Mouse (Mus musculus): Measurements from ENCODE around the gene Psen2.

Psen2 gene

DNA sequence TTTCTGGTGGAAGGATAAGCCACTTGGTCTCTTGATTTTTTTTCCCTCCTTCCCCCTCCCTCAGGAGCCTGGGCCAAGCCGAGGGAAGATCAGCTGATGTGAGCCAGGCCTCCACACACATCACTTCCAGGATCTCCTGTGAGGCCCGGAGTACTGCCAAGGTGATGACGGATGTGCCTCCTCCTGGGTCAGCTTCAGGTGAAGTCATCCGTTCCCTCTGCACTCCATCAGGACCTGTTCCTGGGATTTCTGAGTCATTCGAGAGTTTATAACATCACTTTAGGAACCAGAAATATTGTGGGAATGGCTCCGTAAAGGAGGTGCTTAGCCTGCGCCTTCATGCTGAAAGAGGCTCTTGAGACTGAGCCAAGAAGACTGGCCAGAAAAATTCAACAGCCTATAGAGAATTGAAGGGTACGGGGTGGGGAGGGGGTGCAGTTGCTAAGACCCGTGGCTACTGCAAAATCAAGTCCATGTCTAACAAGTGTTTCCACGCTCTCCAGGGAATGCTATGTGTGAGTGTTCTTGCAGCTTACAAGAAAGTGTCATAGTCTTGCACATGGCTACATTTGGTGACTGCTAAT, 11.6 kb upstream of the Psen2 start:
- peak; percentile 53 to 71 for DNase-seq

DNA sequence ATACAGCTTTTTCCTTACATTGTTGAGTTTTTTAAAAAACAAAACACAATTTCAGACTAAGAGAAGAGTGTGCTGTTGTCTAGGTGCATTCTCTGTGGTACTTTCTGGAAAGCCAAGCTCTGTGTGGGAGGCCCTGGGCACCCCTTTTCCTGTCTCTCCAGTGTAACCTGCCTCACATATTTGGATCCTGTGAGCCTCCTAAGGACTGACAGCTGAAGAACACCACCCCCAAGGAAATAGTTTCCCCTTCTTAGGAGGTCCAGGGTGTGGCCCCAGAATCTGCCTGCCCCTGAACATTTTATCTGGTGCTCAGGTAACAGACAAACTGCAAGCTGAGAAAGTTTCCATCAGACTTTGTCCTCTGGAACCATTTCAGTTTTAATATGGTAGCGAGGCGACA, 5.8 kb upstream of the Psen2 start:
- DNase-seq: no peak

- peak; percentile 87 to 93 for DNase-seq
These were observed 5.2 kb upstream of the Psen2 start for GRCm38 (mm10) chr1:180268249-180269031.

GRCm38 (mm10) chr1:180267151-180267550, 3.9 kb upstream of the Psen2 start:
- no peak for DNase-seq

GRCm38 (mm10) chr1:180265399-180265798, 2.2 kb upstream of the Psen2 start:
- peak; percentile 66 to 76 for DNase-seq

GRCm38 (mm10) chr1:180264851-180265250, 1.6 kb upstream of the Psen2 start:
- DNase-seq: no peak

GRCm38 (mm10) chr1:180264389-180264788, 1.2 kb upstream of the Psen2 start:
- DNase-seq: no peak

DNA sequence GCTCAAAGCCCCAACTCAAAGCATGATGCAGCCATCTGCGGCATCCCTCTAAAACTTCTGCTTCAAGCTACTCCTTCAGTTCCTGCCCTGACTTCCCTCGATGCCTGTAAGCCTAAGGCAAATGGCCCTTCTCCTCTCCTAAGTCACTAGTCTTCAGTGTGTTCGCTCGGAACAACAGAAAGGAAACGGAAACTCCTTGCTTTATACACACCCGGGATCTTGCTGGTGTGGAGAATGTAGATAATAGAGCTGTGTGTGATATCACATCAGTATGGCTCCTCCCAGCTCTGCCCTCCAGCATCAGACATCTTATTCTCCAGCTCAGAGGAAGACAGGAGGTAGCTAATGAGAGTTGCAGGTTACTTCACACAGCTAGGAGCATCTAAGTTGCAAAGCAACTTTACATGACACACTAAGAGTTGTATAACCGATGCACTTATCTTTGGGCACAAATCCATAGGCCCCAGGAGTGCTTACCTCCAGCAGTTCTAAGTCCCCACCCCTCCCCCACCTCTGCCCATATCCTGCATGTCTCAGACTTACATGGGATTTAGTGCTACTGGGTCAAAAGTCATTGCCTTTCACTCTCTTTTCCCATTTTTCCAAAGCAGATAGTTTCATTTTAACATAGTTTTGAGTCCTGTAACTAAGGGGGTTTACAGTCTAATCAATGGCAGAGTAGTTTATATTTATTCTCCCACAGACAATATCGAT, 1.2 kb downstream of the Psen2 start:
- no peak for DNase-seq

- no peak for DNase-seq
These were observed 1.8 kb downstream of the Psen2 start for GRCm38 (mm10) chr1:180261415-180261814.

DNA sequence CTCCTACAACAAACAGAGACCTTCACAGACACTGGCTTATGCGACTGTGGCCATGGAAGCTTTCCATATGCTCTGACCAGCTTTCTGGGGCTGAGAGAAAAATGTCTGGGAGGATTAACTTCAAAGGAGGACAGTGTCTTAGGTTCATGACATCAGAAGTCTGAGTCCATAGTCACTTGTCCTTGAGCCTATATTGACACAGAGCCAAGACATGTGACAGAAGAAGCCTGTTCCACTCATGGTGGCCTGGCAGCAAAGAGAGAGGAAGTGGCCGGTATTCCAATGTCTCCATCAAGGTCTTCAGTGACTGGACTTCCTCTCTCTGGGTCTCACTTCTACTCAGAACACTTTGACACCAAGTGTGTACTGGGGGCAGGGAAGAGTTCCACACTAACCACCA, 2.4 kb downstream of the Psen2 start:
- DNase-seq: peak in 1 of 2 experiments; percentile 44

- DNase-seq: no peak
These were observed 3.5 kb downstream of the Psen2 start for GRCm38 (mm10) chr1:180259753-180260152.

DNA sequence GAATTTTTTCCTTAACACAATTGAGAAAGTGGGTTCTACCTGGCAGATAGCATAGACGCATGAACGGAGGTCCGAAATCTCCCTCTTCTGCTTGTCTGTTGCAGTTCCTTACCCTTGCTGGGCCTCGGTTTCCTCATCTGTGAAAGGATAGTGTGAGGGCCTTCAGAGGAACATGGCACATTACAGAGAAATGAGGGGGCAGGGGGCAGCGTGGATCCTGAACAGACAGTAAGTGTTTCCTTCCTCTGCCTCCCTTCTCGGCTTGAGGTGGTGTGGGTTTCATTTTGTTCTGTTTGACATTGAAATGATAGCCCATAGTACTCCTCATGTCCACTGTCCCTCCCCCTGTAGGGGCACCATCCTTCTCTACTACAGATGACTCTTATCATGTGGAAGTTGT, 5.8 kb downstream of the Psen2 start:
- DNase-seq: no peak

- no peak for DNase-seq
These were observed 6.4 kb downstream of the Psen2 start for GRCm38 (mm10) chr1:180256866-180257265.

GRCm38 (mm10) chr1:180256138-180256674, 7.0 kb downstream of the Psen2 start:
- peak; percentile 96 for DNase-seq

GRCm38 (mm10) chr1:180255294-180256117, 7.7 kb downstream of the Psen2 start:
- peak in 1 of 2 experiments; percentile 56 for DNase-seq

DNA sequence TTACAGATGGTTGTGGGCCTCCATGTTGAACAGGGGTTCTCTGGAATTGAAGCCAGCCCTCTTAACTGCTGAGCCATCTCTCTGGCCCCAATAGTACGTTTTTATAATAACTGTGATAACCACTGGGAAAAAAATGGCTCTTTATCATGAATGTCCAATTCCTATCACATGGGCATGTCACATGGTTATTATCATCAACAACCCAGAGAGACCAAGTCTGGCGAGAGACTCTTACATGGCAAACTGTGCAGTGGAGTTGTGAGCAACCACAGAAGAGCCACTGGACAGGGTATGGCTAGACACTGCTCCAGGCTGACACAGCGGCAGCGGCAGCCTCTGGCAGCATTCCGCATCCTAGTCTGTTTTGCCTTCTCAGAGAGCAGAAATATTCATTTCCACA, 8.9 kb downstream of the Psen2 start:
- no peak for DNase-seq

- DNase-seq: no peak
These were observed 10.5 kb downstream of the Psen2 start for GRCm38 (mm10) chr1:180252656-180253190.

- DNase-seq: no peak
These were observed 11.8 kb downstream of the Psen2 start for GRCm38 (mm10) chr1:180251176-180252048.

GRCm38 (mm10) chr1:180250441-180250830, 12.8 kb downstream of the Psen2 start:
- DNase-seq: peak in 1 of 2 experiments; percentile 33

- peak; percentile 76 to 80 for DNase-seq
These were observed 13.4 kb downstream of the Psen2 start for GRCm38 (mm10) chr1:180249666-180250440.

All from lung, adult 18-20 months (tissue).